In genomic region chr7:28911632-28912031, GRCm38 (mm10) we compare ENCODE assay signal across 9 mouse cellular contexts. TPM values are rescaled to one million over a fixed set of nuclear protein-coding genes. Genes with fewer than 3 reads are reported as not detected.
DNase-seq lines count a peak whose midpoint lies in the region; ATAC-seq lines count a peak whose summit lies in the region.
"Had no signal": no experiment of that assay in that cellular context is flagged by ENCODE, and none has a peak within 500 bp of the region (broad histone marks: within the 10 kb centered on the region; RNA-seq: fewer than 3 reads in every experiment).

No protein-coding gene starts in this region.

- no peak overlapping the region for H3K4me2 ChIP-seq in forebrain, embryonic 15.5 days (replicated peaks)
- H3K4me2 ChIP-seq in kidney, embryonic 14.5 days (replicated peaks; ENCODE audit: low read depth, low read length), result no peak overlapping the region

- H3K4me3 ChIP-seq in forebrain, embryonic 10.5 days, result no peak overlapping the region
- H3K4me3 ChIP-seq in forebrain, embryonic 15.5 days, result no peak overlapping the region
- H3K4me3 ChIP-seq in kidney, embryonic 14.5 days (ENCODE audit: low read length), result no peak overlapping the region

- no peak overlapping the region for H3K9ac ChIP-seq in forebrain, embryonic 15.5 days (replicated peaks)
- no peak overlapping the region for H3K9ac ChIP-seq in kidney, embryonic 14.5 days (ENCODE audit: low read depth, low read length)

- H3K9me3 ChIP-seq in forebrain, embryonic 10.5 days, result no peaks in the 10 kb centered on the region
- H3K9me3 ChIP-seq in forebrain, embryonic 15.5 days, result no peaks in the 10 kb centered on the region
- H3K9me3 ChIP-seq in kidney, embryonic 14.5 days (ENCODE audit: control insufficient read depth, low read length), result no peaks in the 10 kb centered on the region

- no peak for DNase-seq in forebrain, embryonic 10.5 days (ENCODE audit: extremely low spot score, low spot score)
- peak; percentile 87 to 95 for DNase-seq in heart, adult 9 months (ENCODE audit: low spot score in 2 of 2)
- peak; percentile 64 for DNase-seq in lung, postnatal 14 days
- no peak for DNase-seq in embryo, embryonic 9.5 days (ENCODE audit: extremely low spot score)
- DNase-seq in layer of hippocampus, postnatal 25 days (ENCODE audit: extremely low spot score in 1 of 2, low spot score in 1 of 2), result no peak
- DNase-seq in cerebellum, adult 18-20 months, result no peak
- DNase-seq: midbrain, embryonic 14.5 days had no signal

- H3K4me1 ChIP-seq in forebrain, embryonic 10.5 days, result no peaks in the 10 kb centered on the region
- no peaks in the 10 kb centered on the region for H3K4me1 ChIP-seq in forebrain, embryonic 15.5 days
- no peaks in the 10 kb centered on the region for H3K4me1 ChIP-seq in kidney, embryonic 14.5 days (ENCODE audit: control insufficient read depth, insufficient read depth, low read length)

- WGBS in forebrain, embryonic 10.5 days, result 71% methylated on average over 4 of the region's 4 CpGs
- WGBS in forebrain, embryonic 15.5 days, result 79% methylated on average over 4 of the region's 4 CpGs
- WGBS in kidney, embryonic 14.5 days, result 53% methylated on average over 4 of the region's 4 CpGs

- ATAC-seq in forebrain, embryonic 15.5 days (replicated peaks), result no peak
- peak; percentile 61; the same call in 1 of the 2 replicates for ATAC-seq in kidney, embryonic 14.5 days (ENCODE audit: low FRiP score, low TSS enrichment)

- peak overlapping the region; percentile 32 for H3K27ac ChIP-seq in forebrain, embryonic 10.5 days
- no peak overlapping the region for H3K27ac ChIP-seq in forebrain, embryonic 15.5 days (replicated peaks)
- H3K27ac ChIP-seq in kidney, embryonic 14.5 days (ENCODE audit: low read depth, low read length), result peak overlapping the region; percentile 47; the same call in 1 of the 2 replicates

- peaks cover 100% of the 10 kb centered on the region for H3K36me3 ChIP-seq in forebrain, embryonic 10.5 days (replicated peaks)
- peaks cover 83% of the 10 kb centered on the region for H3K36me3 ChIP-seq in forebrain, embryonic 15.5 days
- peaks cover 97% of the 10 kb centered on the region for H3K36me3 ChIP-seq in kidney, embryonic 14.5 days (ENCODE audit: control insufficient read depth, insufficient read depth, low read length)

- H3K27me3 ChIP-seq in forebrain, embryonic 10.5 days (ENCODE audit: poor library complexity, severe bottlenecking), result no peaks in the 10 kb centered on the region
- H3K27me3 ChIP-seq in forebrain, embryonic 15.5 days, result no peaks in the 10 kb centered on the region
- H3K27me3 ChIP-seq in kidney, embryonic 14.5 days (ENCODE audit: control insufficient read depth, insufficient read depth, low read length), result no peaks in the 10 kb centered on the region

RNA-seq across cellular contexts. Expression of gene Capn12, which starts 30.4 kb away (rescaled TPM):
- polyA plus RNA-seq in forebrain, embryonic 10.5 days (2016; fragmentation: Nextera tagmentation; extraction: Ambion mirVana), result 0.21 and 0.43 TPM in 2 replicates
- polyA plus RNA-seq in forebrain, embryonic 15.5 days (2015; fragmentation: Nextera tagmentation; extraction: Ambion mirVana), result 0.57 and 0.80 TPM in 2 replicates
- 0.51 and 0.64 TPM in 2 replicates for polyA plus RNA-seq in kidney, embryonic 14.5 days (2014; fragmentation: Nextera tagmentation; extraction: Ambion mirVana)
- total RNA-seq in layer of hippocampus, postnatal 25 days (2021), result under 1 TPM; 0.26 to 0.69 TPM

RNA-seq across cellular contexts. Expression of gene Lgals7, which starts 48.0 kb away (rescaled TPM):
- polyA plus RNA-seq in forebrain, embryonic 10.5 days (2016; fragmentation: Nextera tagmentation; extraction: Ambion mirVana), result 0.26 and 0.42 TPM in 2 replicates
- 2.6 and 3.5 TPM in 2 replicates for polyA plus RNA-seq in forebrain, embryonic 15.5 days (2015; fragmentation: Nextera tagmentation; extraction: Ambion mirVana)
- 1.1 and 4.0 TPM in 2 replicates for polyA plus RNA-seq in kidney, embryonic 14.5 days (2014; fragmentation: Nextera tagmentation; extraction: Ambion mirVana)
- total RNA-seq in layer of hippocampus, postnatal 25 days (2021), result not detected

RNA-seq across cellular contexts. Expression of gene Actn4, which starts 50.5 kb away (rescaled TPM):
- polyA plus RNA-seq in forebrain, embryonic 10.5 days (2016; fragmentation: Nextera tagmentation; extraction: Ambion mirVana), result 235 and 255 TPM in 2 replicates
- polyA plus RNA-seq in forebrain, embryonic 15.5 days (2015; fragmentation: Nextera tagmentation; extraction: Ambion mirVana), result 134 TPM in 2 replicates
- 176 and 239 TPM in 2 replicates for polyA plus RNA-seq in kidney, embryonic 14.5 days (2014; fragmentation: Nextera tagmentation; extraction: Ambion mirVana)
- total RNA-seq in layer of hippocampus, postnatal 25 days (2021), result 100 to 1,000 TPM; 124 to 129 TPM

Comparison
In these comparisons a context has a peak if more than half of its experiments do, and no peak if none do; other contexts are left out.
1. DNase-seq: peak in heart, adult 9 months (2 of 2) and lung, postnatal 14 days (single experiment); none in forebrain, embryonic 10.5 days (single experiment), embryo, embryonic 9.5 days (single experiment), layer of hippocampus, postnatal 25 days (0 of 2) and cerebellum, adult 18-20 months (0 of 2).